ENCODE assay signal across 11 mouse cellular contexts in genomic region chr17:25609506-25609828, GRCm38 (mm10). TPM values are rescaled to one million over a fixed set of nuclear protein-coding genes. Genes with fewer than 3 reads are reported as not detected.
A peak's percentile ranks its signal among the peaks of the same experiment; 100 is the strongest.
DNase-seq lines count a peak whose midpoint lies in the region; ATAC-seq lines count a peak whose summit lies in the region.
"Had no signal": no experiment of that assay in that cellular context is flagged by ENCODE, and none has a peak within 500 bp of the region (broad histone marks: within the 10 kb centered on the region; RNA-seq: fewer than 3 reads in every experiment).

No protein-coding gene starts in this region.

- H3K27me3 ChIP-seq in forebrain, embryonic 12.5 days: no peaks in the 10 kb centered on the region
- H3K27me3 ChIP-seq in hindbrain, embryonic 13.5 days: no peaks in the 10 kb centered on the region
- no peaks in the 10 kb centered on the region for H3K27me3 ChIP-seq in neural tube, embryonic 13.5 days
- H3K27me3 ChIP-seq: CH12.LX had no signal

- ATAC-seq in forebrain, embryonic 12.5 days (ENCODE audit: low FRiP score): peak; percentile 69
- no peak; the same call in 1 of the 2 replicates for ATAC-seq in hindbrain, embryonic 13.5 days (ENCODE audit: low FRiP score)
- ATAC-seq in neural tube, embryonic 13.5 days (ENCODE audit: low read depth): peak; percentile 66

- H3K36me3 ChIP-seq in forebrain, embryonic 12.5 days (replicated peaks): peaks cover 20% of the 10 kb centered on the region
- peaks cover 18% of the 10 kb centered on the region for H3K36me3 ChIP-seq in hindbrain, embryonic 13.5 days
- H3K36me3 ChIP-seq in neural tube, embryonic 13.5 days: peaks cover 19% of the 10 kb centered on the region

- H3K27ac ChIP-seq in forebrain, embryonic 12.5 days: peak overlapping the region; percentile 84
- H3K27ac ChIP-seq in hindbrain, embryonic 13.5 days: peak overlapping the region; percentile 75
- peak overlapping the region; percentile 56 for H3K27ac ChIP-seq in neural tube, embryonic 13.5 days (replicated peaks)
- H3K27ac ChIP-seq: heart, adult 2 months had no signal

- H3K4me1 ChIP-seq in forebrain, embryonic 12.5 days: peaks cover 29% of the 10 kb centered on the region
- peaks cover 40% of the 10 kb centered on the region for H3K4me1 ChIP-seq in hindbrain, embryonic 13.5 days (replicated peaks)
- peaks cover 42% of the 10 kb centered on the region for H3K4me1 ChIP-seq in neural tube, embryonic 13.5 days (replicated peaks)

- peak; percentile 35 for DNase-seq in left cerebral cortex, postnatal 4 days
- no peak for DNase-seq in left cerebral cortex, postnatal 36 days (ENCODE audit: low spot score in 2 of 2)
- no peak for DNase-seq in adrenal gland, postnatal 36 days
- DNase-seq in MN1 (ENCODE audit: low spot score): no peak
- DNase-seq: kidney, adult 9 months had no signal

- no peaks in the 10 kb centered on the region for H3K9me3 ChIP-seq in forebrain, embryonic 12.5 days
- no peaks in the 10 kb centered on the region for H3K9me3 ChIP-seq in hindbrain, embryonic 13.5 days
- H3K9me3 ChIP-seq in neural tube, embryonic 13.5 days: no peaks in the 10 kb centered on the region

- H3K4me2 ChIP-seq in forebrain, embryonic 12.5 days: no peak overlapping the region
- no peak overlapping the region for H3K4me2 ChIP-seq in hindbrain, embryonic 13.5 days
- H3K4me2 ChIP-seq in neural tube, embryonic 13.5 days: no peak overlapping the region

- no peak overlapping the region for H3K9ac ChIP-seq in forebrain, embryonic 12.5 days
- no peak overlapping the region; the same call in none of the 2 replicates for H3K9ac ChIP-seq in hindbrain, embryonic 13.5 days
- H3K9ac ChIP-seq in neural tube, embryonic 13.5 days: no peak overlapping the region

- no peak overlapping the region for H3K4me3 ChIP-seq in forebrain, embryonic 12.5 days (replicated peaks)
- no peak overlapping the region for H3K4me3 ChIP-seq in hindbrain, embryonic 13.5 days
- no peak overlapping the region for H3K4me3 ChIP-seq in neural tube, embryonic 13.5 days
- H3K4me3 ChIP-seq: heart, adult 2 months had no signal

- WGBS in forebrain, embryonic 12.5 days: 41% methylated on average over 3 of the region's 3 CpGs
- WGBS in hindbrain, embryonic 13.5 days: 34% methylated on average over 3 of the region's 3 CpGs
- 36% methylated on average over 3 of the region's 3 CpGs for WGBS in neural tube, embryonic 13.5 days

- intact Hi-C loops in left cerebral cortex, postnatal 4 days (cut with DNase I): no loop called here
- intact Hi-C loops in left cerebral cortex, postnatal 36 days (cut with DNase I): no loop called here

RNA-seq across cellular contexts. Expression of gene Lmf1, which starts 30.6 kb away (rescaled TPM):
- 10 to 100 TPM; 19.4 to 21.5 TPM for total RNA-seq in left cerebral cortex, postnatal 4 days (2021)
- 10 to 100 TPM; 22.1 to 26.7 TPM for total RNA-seq in left cerebral cortex, postnatal 36 days (2021)
- 17.8 and 21.0 TPM in 2 replicates for polyA plus RNA-seq in forebrain, embryonic 12.5 days (2016; fragmentation: Nextera tagmentation; extraction: Ambion mirVana)
- polyA plus RNA-seq in hindbrain, embryonic 13.5 days (2015; fragmentation: Nextera tagmentation; extraction: Ambion mirVana): 22.6 and 24.0 TPM in 2 replicates
- 24.9 and 26.2 TPM in 2 replicates for polyA plus RNA-seq in neural tube, embryonic 13.5 days (2015; fragmentation: Nextera tagmentation; extraction: Ambion mirVana)
- 10 to 100 TPM; 29.6 to 37.9 TPM for total RNA-seq in adrenal gland, postnatal 36 days (2021)

RNA-seq across cellular contexts. Expression of gene Sox8, which starts 39.0 kb away (rescaled TPM):
- total RNA-seq in left cerebral cortex, postnatal 4 days (2021): 10 to 100 TPM; 29.9 to 38.1 TPM
- 10 to 100 TPM; 42.8 to 65.3 TPM for total RNA-seq in left cerebral cortex, postnatal 36 days (2021)
- polyA plus RNA-seq in forebrain, embryonic 12.5 days (2016; fragmentation: Nextera tagmentation; extraction: Ambion mirVana): 10.3 and 15.1 TPM in 2 replicates
- polyA plus RNA-seq in hindbrain, embryonic 13.5 days (2015; fragmentation: Nextera tagmentation; extraction: Ambion mirVana): 11.1 and 11.8 TPM in 2 replicates
- polyA plus RNA-seq in neural tube, embryonic 13.5 days (2015; fragmentation: Nextera tagmentation; extraction: Ambion mirVana): 10.8 and 11.6 TPM in 2 replicates
- total RNA-seq in adrenal gland, postnatal 36 days (2021): 1 to 10 TPM; 1.3 to 2.5 TPM
- total RNA-seq: CH12.LX; megakaryocyte progenitor cell, adult 5-6 weeks had no signal

Comparison
In these comparisons a context has a peak if more than half of its experiments do, and no peak if none do; other contexts are left out.
1. RNA of gene Sox8, which starts 39.0 kb away (total RNA-seq): 42.8 to 65.3 TPM in left cerebral cortex, postnatal 36 days and 29.9 to 38.1 TPM in left cerebral cortex, postnatal 4 days; 1.3 to 2.5 TPM in adrenal gland, postnatal 36 days; every median in the first group is over 4 times any median in the second.
2. Peak in every context shown above with its lines, with median percentiles within 50 percentile points of each other: H3K27ac ChIP-seq.